Mouse (Mus musculus): Measurements from ENCODE around the gene Hdac8. TPM values are rescaled to one million over a fixed set of nuclear protein-coding genes. Genes with fewer than 3 reads are reported as not detected.

The Hdac8 gene
- total and polyA plus RNA-seq, 2 experiments: 1.6 to 6.2 TPM

DNA sequence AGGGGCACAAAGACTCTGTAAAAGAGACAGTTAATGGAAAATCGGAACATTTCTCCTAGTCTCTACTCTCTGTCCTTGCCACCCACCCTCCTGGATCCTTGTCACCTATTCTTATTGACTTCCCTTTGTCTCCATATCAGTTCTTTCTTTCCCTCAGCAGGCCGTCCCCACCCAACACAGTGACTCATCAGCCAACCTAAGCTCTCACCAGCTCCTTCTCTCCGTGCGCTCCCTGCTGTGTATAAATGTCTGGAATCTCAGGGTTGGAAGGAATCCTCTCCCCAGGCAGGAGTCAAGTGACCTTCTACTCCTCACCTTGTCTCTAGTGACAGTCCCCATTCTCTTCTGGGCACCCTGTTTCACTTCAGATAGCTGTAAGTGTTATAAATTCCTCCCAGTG lies 200.2 kb downstream of the Hdac8 start:
- 93% methylated on average over 4 of the region's 4 CpGs for WGBS
- Histone ChIP-seq H3K9ac (ENCODE audit: low read depth, low read length) (no peak overlapping the region), H3K36me3 (ENCODE audit: control insufficient read depth, insufficient read depth, low read length) (no peaks in the 10 kb centered on the region; the same call in 1 of the 2 replicates), H3K4me1 (ENCODE audit: control insufficient read depth, insufficient read depth, low read length) (no peaks in the 10 kb centered on the region), H3K79me2 (ENCODE audit: control insufficient read depth, insufficient read depth, low read length) (no peaks in the 10 kb centered on the region), H3K4me3 (ENCODE audit: insufficient read depth, low read depth, low read length) (no peak overlapping the region), H3K27ac (replicated peaks; ENCODE audit: insufficient read depth, low read depth, low read length) (no peak overlapping the region), H3K27me3 (ENCODE audit: control insufficient read depth, insufficient read depth, low read length) (no peaks in the 10 kb centered on the region)
- TF ChIP-seq POLR2A (IDR thresholded peaks at IDR 0.05; ENCODE audit: extremely low read depth, insufficient read depth, low read length) (no peak), CTCF (IDR thresholded peaks at IDR 0.05; ENCODE audit: low read depth, low read length) (no peak)
- DNase-seq (ENCODE audit: extremely low read depth, low read depth, low spot score): no peak

DNA sequence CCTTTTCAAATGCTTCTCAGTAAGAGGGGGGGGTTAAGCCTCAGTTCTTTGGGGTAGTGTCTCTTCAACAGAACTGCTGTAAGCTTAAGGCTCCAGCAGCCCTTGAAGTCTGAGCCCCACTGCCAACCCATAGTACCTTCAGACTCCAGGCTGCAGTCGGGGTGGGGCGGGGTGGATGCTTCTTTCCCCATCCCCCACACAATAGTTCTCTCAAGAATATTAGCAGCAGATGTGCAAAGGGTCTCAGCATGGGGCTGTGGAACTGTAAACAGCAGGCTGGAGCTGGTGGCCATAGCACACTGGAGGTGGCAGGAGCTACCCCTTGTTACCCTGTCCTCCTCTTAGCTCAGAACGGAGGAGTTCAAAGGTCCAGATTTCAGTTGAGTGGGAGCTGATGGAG lies 202.7 kb downstream of the Hdac8 start:
- WGBS: 79% methylated on average over 3 of the region's 3 CpGs
- Histone ChIP-seq H3K4me1 (ENCODE audit: control insufficient read depth, insufficient read depth, low read length) (no peaks in the 10 kb centered on the region), H3K36me3 (ENCODE audit: control insufficient read depth, insufficient read depth, low read length) (no peaks in the 10 kb centered on the region; the same call in 1 of the 2 replicates), H3K79me2 (ENCODE audit: control insufficient read depth, insufficient read depth, low read length) (no peaks in the 10 kb centered on the region), H3K27me3 (ENCODE audit: control insufficient read depth, insufficient read depth, low read length) (no peaks in the 10 kb centered on the region), H3K4me3 (ENCODE audit: insufficient read depth, low read depth, low read length) (no peak overlapping the region), H3K9ac (ENCODE audit: low read depth, low read length) (no peak overlapping the region), H3K27ac (replicated peaks; ENCODE audit: insufficient read depth, low read depth, low read length) (no peak overlapping the region)
- no peak for DNase-seq (ENCODE audit: extremely low read depth, low read depth, low spot score)
- TF ChIP-seq POLR2A (IDR thresholded peaks at IDR 0.05; ENCODE audit: extremely low read depth, insufficient read depth, low read length) (no peak), CTCF (IDR thresholded peaks at IDR 0.05; ENCODE audit: low read depth, low read length) (no peak)

GRCm38 (mm10) chrX:102284889-102285288 lies 220.3 kb downstream of the Hdac8 start:
- TF ChIP-seq POLR2A (IDR thresholded peaks at IDR 0.05; ENCODE audit: extremely low read depth, insufficient read depth, low read length): no peak
- no peak for TF ChIP-seq CTCF (IDR thresholded peaks at IDR 0.05; ENCODE audit: low read depth, low read length)
- Histone ChIP-seq H3K36me3 (ENCODE audit: control insufficient read depth, insufficient read depth, low read length) (no peaks in the 10 kb centered on the region), H3K9ac (ENCODE audit: low read depth, low read length) (no peak overlapping the region), H3K4me3 (ENCODE audit: insufficient read depth, low read depth, low read length) (no peak overlapping the region), H3K4me1 (ENCODE audit: control insufficient read depth, insufficient read depth, low read length) (no peaks in the 10 kb centered on the region), H3K27ac (replicated peaks; ENCODE audit: insufficient read depth, low read depth, low read length) (no peak overlapping the region), H3K27me3 (ENCODE audit: control insufficient read depth, insufficient read depth, low read length) (no peaks in the 10 kb centered on the region), H3K79me2 (ENCODE audit: control insufficient read depth, insufficient read depth, low read length) (no peaks in the 10 kb centered on the region)
- WGBS: 92% methylated on average over 3 of the region's 3 CpGs
- DNase-seq (ENCODE audit: extremely low read depth, low read depth, low spot score): no peak

DNA sequence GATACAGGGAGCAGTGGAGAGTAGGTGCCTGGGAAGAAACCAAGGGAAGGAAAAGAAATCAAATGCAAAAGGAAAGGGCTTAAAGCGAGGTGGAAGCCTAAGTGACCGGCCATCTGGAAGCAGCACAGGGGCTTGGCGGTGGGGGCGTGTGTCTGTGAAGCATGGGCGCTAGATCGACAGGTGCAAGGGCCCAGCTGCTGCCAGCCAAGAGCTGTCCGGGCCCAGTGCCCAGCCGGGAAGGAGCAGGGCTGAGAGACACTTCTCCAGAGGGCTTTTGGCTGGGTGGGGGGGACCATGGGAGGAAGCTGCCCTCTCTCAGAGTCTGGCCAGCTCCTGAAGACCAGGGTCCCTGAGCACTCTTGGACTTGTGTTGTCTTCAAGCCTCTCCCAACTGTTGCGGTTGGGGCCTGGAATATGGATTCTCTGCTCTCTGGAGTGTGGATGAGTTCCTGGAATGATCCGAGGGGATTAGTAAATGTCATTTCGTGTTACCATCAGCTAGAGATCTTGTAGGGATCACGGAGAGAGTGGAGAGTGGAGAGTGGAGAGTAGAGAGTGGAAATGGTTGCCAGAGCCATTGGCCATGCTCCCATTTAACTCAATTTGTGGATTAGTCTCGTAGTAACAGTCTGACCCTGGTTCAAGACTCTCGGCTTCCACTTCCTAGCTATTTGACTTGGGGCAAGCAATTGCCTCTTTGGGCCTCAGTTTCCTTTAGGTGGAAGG lies 242.4 kb downstream of the Hdac8 start:
- 89% methylated on average over 13 of the region's 14 CpGs for WGBS

GRCm38 (mm10) chrX:102259772-102260171 lies 245.4 kb downstream of the Hdac8 start:
- Histone ChIP-seq H3K27me3 (ENCODE audit: control insufficient read depth, insufficient read depth, low read length) (no peaks in the 10 kb centered on the region), H3K4me3 (ENCODE audit: insufficient read depth, low read depth, low read length) (no peak overlapping the region), H3K27ac (replicated peaks; ENCODE audit: insufficient read depth, low read depth, low read length) (no peak overlapping the region), H3K9ac (ENCODE audit: low read depth, low read length) (no peak overlapping the region), H3K4me1 (ENCODE audit: control insufficient read depth, insufficient read depth, low read length) (no peaks in the 10 kb centered on the region), H3K36me3 (ENCODE audit: control insufficient read depth, insufficient read depth, low read length) (no peaks in the 10 kb centered on the region), H3K79me2 (ENCODE audit: control insufficient read depth, insufficient read depth, low read length) (no peaks in the 10 kb centered on the region)
- TF ChIP-seq POLR2A (IDR thresholded peaks at IDR 0.05; ENCODE audit: extremely low read depth, insufficient read depth, low read length) (no peak), CTCF (IDR thresholded peaks at IDR 0.05; ENCODE audit: low read depth, low read length) (no peak)
- DNase-seq (ENCODE audit: extremely low read depth, low read depth, low spot score): no peak
- WGBS: 94% methylated on average over 4 of the region's 4 CpGs

More for the DNA sequence above, 242.4 kb downstream of the Hdac8 start:
- no peaks in the 10 kb centered on the region for H3K27me3 ChIP-seq (ENCODE audit: control insufficient read depth, insufficient read depth, low read length)
- TF ChIP-seq POLR2A (IDR thresholded peaks at IDR 0.05; ENCODE audit: extremely low read depth, insufficient read depth, low read length) (no peak), CTCF (IDR thresholded peaks at IDR 0.05; ENCODE audit: low read depth, low read length) (no peak)
- H3K79me2 ChIP-seq (ENCODE audit: control insufficient read depth, insufficient read depth, low read length): no peaks in the 10 kb centered on the region
- H3K9ac ChIP-seq (ENCODE audit: low read depth, low read length): no peak overlapping the region
- H3K4me3 ChIP-seq (ENCODE audit: insufficient read depth, low read depth, low read length): no peak overlapping the region
- H3K4me1 ChIP-seq (ENCODE audit: control insufficient read depth, insufficient read depth, low read length): no peaks in the 10 kb centered on the region
- H3K36me3 ChIP-seq (ENCODE audit: control insufficient read depth, insufficient read depth, low read length): no peaks in the 10 kb centered on the region
- no peak for DNase-seq (ENCODE audit: extremely low read depth, low read depth, low spot score)
- no peak overlapping the region for H3K27ac ChIP-seq (replicated peaks; ENCODE audit: insufficient read depth, low read depth, low read length)

DNA sequence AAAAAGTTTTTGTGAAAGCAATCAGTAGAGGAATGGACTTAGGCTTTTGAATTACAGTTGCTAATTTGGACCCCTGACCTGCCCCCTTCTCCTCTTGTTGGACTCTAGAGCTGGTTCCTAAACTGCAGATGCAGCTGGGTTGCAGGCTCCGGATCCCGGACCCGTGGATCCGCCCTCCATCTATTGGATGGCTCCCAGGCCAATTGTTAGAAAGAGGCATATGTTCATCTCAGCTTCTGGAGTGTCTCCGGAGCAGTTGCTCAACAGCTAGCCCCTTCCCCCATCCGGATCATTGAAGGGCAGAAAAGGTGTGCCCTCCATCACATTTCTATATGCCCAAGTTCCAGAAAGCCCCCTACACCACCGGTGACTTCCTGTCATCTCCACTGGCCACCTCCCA lies 251.3 kb downstream of the Hdac8 start:
- no peak overlapping the region for H3K4me3 ChIP-seq (ENCODE audit: insufficient read depth, low read depth, low read length)
- TF ChIP-seq POLR2A (IDR thresholded peaks at IDR 0.05; ENCODE audit: extremely low read depth, insufficient read depth, low read length) (no peak), CTCF (IDR thresholded peaks at IDR 0.05; ENCODE audit: low read depth, low read length) (no peak)
- DNase-seq (ENCODE audit: extremely low read depth, low read depth, low spot score): no peak
- H3K36me3 ChIP-seq (ENCODE audit: control insufficient read depth, insufficient read depth, low read length): no peaks in the 10 kb centered on the region
- H3K79me2 ChIP-seq (ENCODE audit: control insufficient read depth, insufficient read depth, low read length): no peaks in the 10 kb centered on the region
- no peak overlapping the region for H3K27ac ChIP-seq (replicated peaks; ENCODE audit: insufficient read depth, low read depth, low read length)
- H3K4me1 ChIP-seq (ENCODE audit: control insufficient read depth, insufficient read depth, low read length): 0 out of 2 replicates have a peak, but pooled peaks cover 10% of the 10 kb centered on the region
- peaks cover 9% of the 10 kb centered on the region; the same call in 1 of the 2 replicates for H3K27me3 ChIP-seq (ENCODE audit: control insufficient read depth, insufficient read depth, low read length)
- no peak overlapping the region for H3K9ac ChIP-seq (ENCODE audit: low read depth, low read length)
- WGBS: 6% methylated on average over 7 of the region's 7 CpGs

Measured in liver, adult 2 months (tissue).